Mouse (Mus musculus) hindbrain, embryonic 16.5 days (tissue): ENCODE data around the gene Tns1. TPM values are rescaled to one million over a fixed set of nuclear protein-coding genes. Genes with fewer than 3 reads are reported as not detected.
A peak's percentile ranks its signal among the peaks of the same experiment; 100 is the strongest.

Experiments used
- ATAC-seq: fragments of 200-750 bp; cut with Nextera tagmentation; 2 replicates; pipeline ENCODE4 v1.8.0; 2017; ENCODE audit warnings: moderate TSS enrichment, moderate library complexity
- H3K27ac ChIP-seq: fragments of 300-500 bp; sonication (generic); 2 replicates; pipeline ENCODE4 v1.5.1; 2014; ENCODE audit warnings: low read depth, mild to moderate bottlenecking, control low read depth, low read length, moderate library complexity
- H3K27me3 ChIP-seq: fragments of 300-500 bp; sonication (generic); replicated peaks from 2 replicates; pipeline ENCODE4 v1.6.1; 2014; ENCODE audit warnings: low read length; ENCODE audit not compliant: control insufficient read depth, insufficient read depth
- H3K36me3 ChIP-seq: fragments of 300-500 bp; sonication (generic); 2 replicates; pipeline ENCODE4 v1.6.1; 2014; ENCODE audit warnings: mild to moderate bottlenecking, low read length, moderate library complexity, mixed read lengths; ENCODE audit not compliant: control insufficient read depth, insufficient read depth
- H3K4me1 ChIP-seq: fragments of 300-500 bp; sonication (generic); 2 replicates; pipeline ENCODE4 v1.6.1; 2014; ENCODE audit warnings: low read depth, low read length; ENCODE audit not compliant: control insufficient read depth, insufficient read depth
- H3K4me2 ChIP-seq: fragments of 300-500 bp; sonication (generic); 2 replicates; pipeline ENCODE4 v1.6.1; 2014; ENCODE audit warnings: mild to moderate bottlenecking, low read length, control low read depth, moderate library complexity
- H3K4me3 ChIP-seq: fragments of 300-500 bp; sonication (generic); 2 replicates; pipeline ENCODE4 v1.5.1; 2014; ENCODE audit warnings: mild to moderate bottlenecking, low read length, control low read depth, moderate library complexity
- H3K9ac ChIP-seq: fragments of 300-500 bp; sonication (generic); 2 replicates; pipeline ENCODE4 v1.6.1; 2014; ENCODE audit warnings: low read depth, mild to moderate bottlenecking, control low read depth, low read length, moderate library complexity
- H3K9me3 ChIP-seq: fragments of 300-500 bp; sonication (generic); 2 replicates; pipeline ENCODE4 v1.6.1; 2014; ENCODE audit warnings: mild to moderate bottlenecking, low read length, moderate library complexity; ENCODE audit not compliant: control insufficient read depth
- WGBS: fragments of 180-500 bp; shearing (Covaris S2); extraction: QIAGEN DNeasy Blood & Tissue Kit; methylation state at CpG from one replicate; pipeline ENCODE4 v1.1.7; 2014; 5-methylcytosine and 5-hydroxymethylcytosine counted together
- polyA plus RNA-seq: library from polyadenylated mRNA; unstranded; fragments of >200 nt; fragmentation: Nextera tagmentation; extraction: Ambion mirVana; gene quantifications from 2 replicates; pipeline ENCODE4 v1.2.1, GENCODE M21; 2015

Gene Tns1
- polyA plus RNA-seq, 1 experiment from 2014 or later = 13.5 TPM

DNA sequence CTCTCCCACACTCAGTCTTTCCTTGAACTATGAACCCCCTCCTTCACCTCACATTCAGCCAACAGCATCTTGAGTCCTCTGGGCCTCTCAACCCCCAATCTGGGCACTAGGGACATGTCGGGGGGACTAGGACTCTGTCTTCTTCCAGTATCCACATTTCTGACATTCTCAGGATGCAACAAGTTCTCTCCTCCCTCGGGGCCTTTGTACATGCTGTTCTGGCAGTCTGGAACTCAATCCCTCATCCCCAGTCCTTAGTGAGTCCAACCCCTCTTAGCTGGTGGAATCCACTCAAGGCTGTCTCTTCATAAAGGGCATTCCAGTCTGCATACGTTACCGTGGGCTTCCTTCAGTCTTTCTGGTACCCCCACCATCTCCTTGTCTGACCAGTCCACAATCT is 53.5 kb downstream of the Tns1 start:
- Histone ChIP-seq H3K9ac (no peak overlapping the region), H3K27me3 (no peaks in the 10 kb centered on the region), H3K9me3 (no peaks in the 10 kb centered on the region), H3K4me2 (no peak overlapping the region), H3K27ac (no peak overlapping the region), H3K4me1 (peaks cover 12% of the 10 kb centered on the region), H3K4me3 (no peak overlapping the region), H3K36me3 (no peaks in the 10 kb centered on the region)
- WGBS = 88% methylated on average over 4 of the region's 4 CpGs
- ATAC-seq = no peak

DNA sequence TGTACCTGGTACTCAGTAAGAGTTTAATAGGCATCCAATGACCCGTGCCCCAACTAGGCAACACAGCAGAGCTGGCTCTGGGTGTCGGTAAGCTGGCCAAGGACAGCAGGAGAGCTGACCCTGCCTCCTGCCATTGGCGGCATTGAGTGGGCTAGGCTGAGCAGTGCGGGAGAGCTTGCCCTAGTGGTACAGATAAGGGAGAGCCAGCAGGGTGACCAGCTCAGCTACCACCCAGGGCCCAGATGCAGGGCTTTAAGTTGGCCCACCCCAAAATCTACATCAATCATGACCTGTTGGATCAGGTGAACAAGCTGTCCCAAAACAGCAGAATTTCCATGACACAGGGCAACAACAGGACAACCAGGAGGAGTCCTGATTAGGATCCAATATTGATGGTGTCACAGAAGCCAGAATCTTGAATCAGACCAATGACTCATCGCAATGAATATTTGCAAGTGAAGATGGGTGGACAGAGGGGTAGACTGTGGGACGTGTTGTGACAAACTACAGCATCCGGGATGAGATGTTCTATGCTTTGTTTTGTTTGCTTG is 54.2 kb downstream of the Tns1 start:
- Histone ChIP-seq H3K27me3 (no peaks in the 10 kb centered on the region), H3K36me3 (no peaks in the 10 kb centered on the region), H3K27ac (no peak overlapping the region), H3K4me2 (no peak overlapping the region), H3K4me1 (peaks cover 12% of the 10 kb centered on the region), H3K9ac (no peak overlapping the region), H3K4me3 (no peak overlapping the region), H3K9me3 (no peaks in the 10 kb centered on the region)
- WGBS = 68% methylated on average over 7 of the region's 7 CpGs
- ATAC-seq = peak; percentile 22; the same call in 1 of the 2 replicates

DNA sequence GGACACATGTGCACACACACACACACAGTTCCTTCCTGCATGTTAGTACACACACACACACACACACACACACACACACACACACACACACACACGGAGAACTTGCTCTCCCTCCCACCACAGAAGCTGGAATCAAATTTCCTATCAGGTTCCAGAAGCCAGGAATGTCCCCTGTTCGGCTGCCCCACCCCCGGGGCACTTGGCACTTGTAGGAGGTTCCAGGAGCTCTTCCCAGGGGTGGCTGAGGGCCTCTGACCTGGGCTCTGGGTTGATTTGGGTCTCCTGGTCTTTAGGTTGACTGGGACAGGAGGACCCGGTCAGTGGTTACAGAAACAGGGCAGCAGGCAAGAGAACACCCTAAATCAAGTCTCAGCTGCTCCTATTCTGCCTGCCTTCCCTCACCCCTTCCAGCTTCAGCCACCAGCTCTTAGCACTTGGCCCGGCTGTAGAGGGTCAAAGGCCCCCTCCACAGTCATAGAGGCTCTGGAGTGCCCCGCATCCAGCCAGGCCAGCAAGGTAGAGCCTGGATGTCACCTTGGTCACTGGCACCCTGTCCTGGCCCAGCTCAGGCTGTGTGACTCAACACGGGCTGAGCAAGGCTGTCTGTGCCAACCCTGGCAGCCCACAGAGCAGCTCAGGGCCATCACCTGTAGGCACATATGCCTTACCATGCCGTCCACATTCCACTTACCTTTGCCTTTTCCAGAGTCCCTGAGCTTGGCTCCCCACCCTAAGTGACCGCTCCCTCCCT is 55.0 kb downstream of the Tns1 start:
- H3K27me3 ChIP-seq = no peaks in the 10 kb centered on the region
- peak; percentile 21 for ATAC-seq
- no peak overlapping the region for H3K27ac ChIP-seq
- peaks cover 12% of the 10 kb centered on the region for H3K4me1 ChIP-seq
- 51% methylated on average over 9 of the region's 9 CpGs for WGBS
- H3K9me3 ChIP-seq = no peaks in the 10 kb centered on the region
- H3K36me3 ChIP-seq = no peaks in the 10 kb centered on the region
- no peak overlapping the region for H3K9ac ChIP-seq
- peak overlapping the region; percentile 44 for H3K4me2 ChIP-seq
- H3K4me3 ChIP-seq = no peak overlapping the region

DNA sequence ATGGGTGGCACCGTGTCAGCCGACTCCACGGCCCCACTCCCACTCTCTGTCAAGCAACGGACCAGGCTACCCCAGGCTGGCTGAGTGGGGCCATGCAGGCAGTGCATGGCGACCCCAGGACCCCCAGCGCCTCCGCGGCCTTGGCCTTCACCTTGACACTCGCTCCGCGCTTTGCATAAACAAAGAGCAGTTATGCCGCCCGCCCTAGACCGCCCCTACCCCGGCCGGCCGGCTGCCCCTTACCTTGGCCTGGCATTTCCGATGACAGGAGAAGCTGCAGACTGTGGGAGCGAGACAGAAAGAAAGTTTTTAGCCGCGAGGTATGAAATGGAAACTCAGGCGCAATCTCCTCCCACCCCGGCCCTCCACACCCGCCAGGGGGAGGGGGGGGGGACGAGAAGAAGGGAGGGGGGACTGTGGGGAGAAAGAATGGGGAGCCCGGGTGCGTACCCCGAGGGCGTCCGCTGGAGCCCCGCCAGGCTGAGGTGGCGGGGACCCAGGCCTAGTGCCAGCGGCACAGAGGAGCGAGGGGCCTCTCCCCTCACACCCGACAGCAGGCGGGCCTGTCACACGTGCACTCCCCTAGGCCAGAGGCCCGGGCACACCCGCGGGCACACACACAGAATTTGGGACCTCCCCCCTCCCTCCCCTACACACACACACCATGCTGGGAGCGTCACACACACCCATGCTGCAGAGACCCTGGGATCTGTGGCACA is 55.7 kb downstream of the Tns1 start:
- ATAC-seq = peak; percentile 45
- Histone ChIP-seq H3K36me3 (no peaks in the 10 kb centered on the region), H3K4me1 (peaks cover 12% of the 10 kb centered on the region), H3K27me3 (no peaks in the 10 kb centered on the region), H3K9me3 (no peaks in the 10 kb centered on the region), H3K27ac (no peak overlapping the region), H3K9ac (peak overlapping the region; percentile 39; the same call in 1 of the 2 replicates), H3K4me2 (peak overlapping the region; percentile 44), H3K4me3 (peak overlapping the region; percentile 11)
- WGBS = 8% methylated on average over 29 of the region's 41 CpGs

DNA sequence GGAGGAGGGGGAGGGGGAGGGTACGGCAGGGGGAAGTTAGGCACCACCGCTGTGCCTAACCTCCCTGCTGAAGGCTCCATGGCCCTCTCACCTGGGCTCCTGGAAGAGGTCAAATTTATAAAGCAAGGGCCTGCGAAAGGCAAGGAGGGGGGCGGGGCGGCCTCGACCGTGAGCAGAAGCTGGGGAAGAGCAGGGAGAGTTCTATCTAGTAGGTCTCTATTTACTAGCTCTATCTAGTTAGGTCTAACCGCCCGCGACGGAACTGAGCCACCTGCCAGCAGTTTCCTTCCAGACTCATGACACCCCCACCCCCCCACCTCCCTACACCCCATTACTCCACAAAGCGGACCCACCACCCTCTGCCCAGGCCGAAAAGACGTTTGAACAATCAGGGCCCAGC is 56.4 kb downstream of the Tns1 start:
- peak; percentile 16; the same call in 1 of the 2 replicates for ATAC-seq
- Histone ChIP-seq H3K27ac (no peak overlapping the region), H3K9me3 (no peaks in the 10 kb centered on the region), H3K4me2 (peak overlapping the region; percentile 44), H3K36me3 (no peaks in the 10 kb centered on the region), H3K4me1 (peaks cover 12% of the 10 kb centered on the region), H3K27me3 (no peaks in the 10 kb centered on the region), H3K9ac (no peak overlapping the region; the same call in 1 of the 2 replicates), H3K4me3 (no peak overlapping the region; the same call in 1 of the 2 replicates)
- 27% methylated on average over 14 of the region's 14 CpGs for WGBS

DNA sequence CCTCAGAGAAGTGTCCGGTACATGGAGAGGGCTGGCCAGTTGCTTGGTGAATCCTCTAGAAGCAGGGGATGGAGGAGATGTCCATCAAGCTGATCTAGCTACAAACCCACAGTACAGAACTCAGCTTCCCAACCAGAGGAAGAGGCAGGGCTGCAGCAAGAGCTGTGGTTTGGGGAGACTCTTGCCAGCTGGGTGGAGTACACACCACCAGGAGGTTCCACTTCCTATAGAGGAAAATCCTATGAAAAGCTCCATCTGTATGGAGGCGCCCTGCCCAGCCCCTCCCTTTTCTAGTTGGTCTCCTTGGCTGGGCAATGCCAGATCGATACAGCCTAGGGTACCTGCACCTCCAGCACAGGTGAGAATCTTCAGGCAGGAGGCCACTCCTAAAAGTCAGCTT is 57.7 kb downstream of the Tns1 start:
- no peaks in the 10 kb centered on the region for H3K36me3 ChIP-seq
- H3K9me3 ChIP-seq = no peaks in the 10 kb centered on the region
- H3K9ac ChIP-seq = no peak overlapping the region
- WGBS = 87% methylated on average over 3 of the region's 3 CpGs
- H3K4me2 ChIP-seq = no peak overlapping the region
- H3K4me1 ChIP-seq = peaks cover 12% of the 10 kb centered on the region
- H3K4me3 ChIP-seq = no peak overlapping the region
- no peak for ATAC-seq
- H3K27ac ChIP-seq = no peak overlapping the region
- H3K27me3 ChIP-seq = no peaks in the 10 kb centered on the region

DNA sequence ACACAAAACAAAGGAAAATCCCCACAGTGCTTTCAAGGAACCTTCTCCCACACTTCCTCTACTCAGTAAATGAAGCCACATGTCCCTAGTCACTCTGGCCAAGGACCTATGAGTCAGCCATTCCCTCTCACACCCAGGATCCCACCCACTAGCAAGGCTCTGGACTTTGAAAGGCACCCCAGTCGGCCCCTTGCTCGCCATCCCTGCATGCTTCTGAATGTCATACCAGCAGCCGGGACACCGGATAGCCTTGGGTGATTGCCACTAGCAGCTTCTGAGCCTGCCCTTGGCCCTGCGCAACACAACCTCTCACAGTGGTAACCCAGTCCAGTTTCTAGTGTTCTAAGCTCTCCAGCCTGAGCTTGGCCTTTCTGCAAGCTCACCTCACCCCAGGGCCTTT is 58.2 kb downstream of the Tns1 start:
- no peak for ATAC-seq

DNA sequence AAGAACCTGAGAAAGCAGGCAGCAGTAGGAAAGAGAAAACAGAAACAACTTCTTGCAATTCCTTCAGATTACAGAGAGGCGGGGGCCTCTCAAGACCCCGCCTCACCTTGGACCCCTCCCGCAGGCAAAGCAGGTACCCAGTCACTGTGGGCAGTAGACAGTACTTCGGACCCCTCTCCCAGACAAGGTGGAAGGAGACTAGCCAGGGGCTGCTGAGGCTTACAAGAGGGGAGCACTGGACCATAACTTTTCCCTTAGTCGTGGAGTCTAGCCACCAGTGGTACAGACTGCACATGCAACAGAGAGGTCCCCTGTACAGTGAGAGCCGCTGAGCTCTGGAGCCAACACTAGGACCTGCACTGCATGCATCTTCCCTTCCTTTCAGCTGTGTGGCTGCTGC is 64.2 kb downstream of the Tns1 start:
- Histone ChIP-seq H3K4me1 (no peaks in the 10 kb centered on the region), H3K4me3 (no peak overlapping the region), H3K27me3 (no peaks in the 10 kb centered on the region), H3K4me2 (no peak overlapping the region), H3K9me3 (no peaks in the 10 kb centered on the region), H3K27ac (no peak overlapping the region), H3K36me3 (no peaks in the 10 kb centered on the region), H3K9ac (no peak overlapping the region)
- 84% methylated on average over 6 of the region's 6 CpGs for WGBS
- no peak for ATAC-seq

More for the DNA sequence above, 58.2 kb downstream of the Tns1 start:
- no peak overlapping the region for H3K9ac ChIP-seq
- no peak overlapping the region for H3K4me2 ChIP-seq
- H3K27ac ChIP-seq = no peak overlapping the region
- H3K9me3 ChIP-seq = no peaks in the 10 kb centered on the region
- H3K36me3 ChIP-seq = no peaks in the 10 kb centered on the region
- peaks cover 12% of the 10 kb centered on the region for H3K4me1 ChIP-seq
- WGBS = 86% methylated on average over 5 of the region's 5 CpGs
- H3K27me3 ChIP-seq = no peaks in the 10 kb centered on the region
- H3K4me3 ChIP-seq = no peak overlapping the region

DNA sequence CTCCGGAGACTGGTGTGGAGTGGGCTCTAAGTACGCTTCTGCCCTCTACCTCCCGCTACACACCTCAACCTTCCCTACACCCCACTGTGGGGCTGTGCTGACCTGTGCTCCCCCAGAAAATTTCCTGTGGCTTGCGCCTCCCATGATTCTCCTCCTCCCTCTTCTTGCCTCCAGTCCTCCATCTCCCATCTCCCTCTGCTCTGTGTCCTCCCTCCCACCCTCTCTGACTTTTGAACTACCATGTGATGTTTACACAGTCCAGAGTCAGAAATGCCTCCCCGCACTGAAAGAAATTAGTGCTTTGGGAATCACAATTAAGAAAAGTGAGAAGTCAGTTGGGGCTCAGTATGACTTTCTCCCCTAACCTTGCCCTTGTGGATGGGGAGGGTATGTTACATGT is 64.7 kb downstream of the Tns1 start:
- Histone ChIP-seq H3K27me3 (no peaks in the 10 kb centered on the region), H3K9me3 (no peaks in the 10 kb centered on the region), H3K36me3 (no peaks in the 10 kb centered on the region), H3K4me1 (no peaks in the 10 kb centered on the region), H3K27ac (no peak overlapping the region), H3K4me2 (no peak overlapping the region), H3K9ac (no peak overlapping the region), H3K4me3 (no peak overlapping the region)
- ATAC-seq = no peak; the same call in 1 of the 2 replicates
- WGBS = 87% methylated on average over 5 of the region's 5 CpGs
